In the genomic region with DNA sequence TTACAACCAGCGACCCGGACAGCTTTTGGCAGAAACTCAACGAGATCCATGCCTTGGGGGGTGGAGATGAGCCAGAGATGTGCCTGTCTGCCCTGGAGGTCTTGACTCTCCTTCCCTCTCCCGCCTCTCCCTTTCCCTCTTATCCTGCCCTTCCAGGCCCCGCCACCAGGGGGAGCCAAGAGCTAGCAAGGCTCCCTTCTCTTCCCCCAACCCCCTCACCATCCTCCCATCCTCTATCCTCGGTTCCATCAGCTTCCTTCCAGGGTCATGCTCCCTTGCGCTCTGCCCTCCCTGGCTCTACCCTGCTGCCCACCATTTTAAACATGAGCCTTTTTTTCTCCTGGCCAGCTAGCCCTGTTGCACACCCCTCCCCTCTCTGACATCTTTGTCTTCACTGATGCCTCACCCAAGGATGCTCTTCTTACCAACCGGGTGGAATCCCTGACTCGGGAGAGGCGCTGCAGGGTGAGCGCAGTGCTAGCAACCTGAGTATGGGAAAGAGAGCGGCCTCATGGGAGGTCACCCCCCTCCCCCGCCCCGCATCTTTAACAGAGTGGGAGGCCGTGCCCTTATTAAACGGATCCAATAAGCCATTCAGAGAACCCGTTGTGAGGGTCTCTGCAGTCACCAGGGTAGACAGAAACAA, we compare ENCODE assay signal across 8 mouse cellular contexts. TPM values are rescaled to one million over a fixed set of nuclear protein-coding genes. Genes with fewer than 3 reads are reported as not detected.
DNase-seq lines count a peak whose midpoint lies in the region; ATAC-seq lines count a peak whose summit lies in the region.

No protein-coding gene starts in this region.

- no peak overlapping the region; the same call in 1 of the 2 replicates for H3K27ac ChIP-seq in embryonic facial prominence, embryonic 14.5 days (replicated peaks; ENCODE audit: low read depth, low read length)
- peak overlapping the region; percentile 73; the same call in 1 of the 2 replicates for H3K27ac ChIP-seq in kidney, embryonic 14.5 days (ENCODE audit: low read depth, low read length)
- H3K27ac ChIP-seq in limb, embryonic 15.5 days = peak overlapping the region; percentile 27; the same call in 1 of the 2 replicates

- WGBS in embryonic facial prominence, embryonic 14.5 days = 10% methylated on average over 16 of the region's 17 CpGs
- WGBS in kidney, embryonic 14.5 days = 8% methylated on average over 17 of the region's 17 CpGs
- WGBS in limb, embryonic 15.5 days = 17% methylated on average over 16 of the region's 17 CpGs

- H3K9ac ChIP-seq in embryonic facial prominence, embryonic 14.5 days (ENCODE audit: low read depth, low read length) = no peak overlapping the region
- H3K9ac ChIP-seq in kidney, embryonic 14.5 days (ENCODE audit: low read depth, low read length) = no peak overlapping the region
- no peak overlapping the region for H3K9ac ChIP-seq in limb, embryonic 15.5 days

- no peaks in the 10 kb centered on the region for H3K27me3 ChIP-seq in embryonic facial prominence, embryonic 14.5 days (replicated peaks; ENCODE audit: control insufficient read depth, insufficient read depth, low read length)
- no peaks in the 10 kb centered on the region for H3K27me3 ChIP-seq in kidney, embryonic 14.5 days (ENCODE audit: control insufficient read depth, insufficient read depth, low read length)
- no peaks in the 10 kb centered on the region for H3K27me3 ChIP-seq in limb, embryonic 15.5 days
- no peaks in the 10 kb centered on the region for H3K27me3 ChIP-seq in splenic B cell, adult 2 months (ENCODE audit: control insufficient read depth, insufficient read depth, low read length, poor library complexity, severe bottlenecking)

- peaks cover 4% of the 10 kb centered on the region for H3K4me1 ChIP-seq in embryonic facial prominence, embryonic 14.5 days (ENCODE audit: control insufficient read depth, insufficient read depth, low read length)
- H3K4me1 ChIP-seq in kidney, embryonic 14.5 days (ENCODE audit: control insufficient read depth, insufficient read depth, low read length) = peaks cover 14% of the 10 kb centered on the region
- peaks cover 25% of the 10 kb centered on the region for H3K4me1 ChIP-seq in limb, embryonic 15.5 days

- DNase-seq in 416B (ENCODE audit: low read depth) = peak; percentile 82
- DNase-seq in adrenal gland, postnatal 4 days (ENCODE audit: low spot score in 2 of 2) = peak; percentile 77 to 85
- peak; percentile 81 for DNase-seq in embryonic facial prominence, embryonic 14.5 days (ENCODE audit: low spot score)
- peak; percentile 85 to 86 for DNase-seq in heart, adult 9 months (ENCODE audit: low spot score in 2 of 2)
- DNase-seq in naive thymus-derived CD4-positive, alpha-beta T cell, adult 2 months (ENCODE audit: low read depth) = peak; percentile 90
- DNase-seq in splenic B cell, adult 2 months (ENCODE audit: low read depth, low spot score) = peak; percentile 84

- peaks cover 6% of the 10 kb centered on the region for H3K36me3 ChIP-seq in embryonic facial prominence, embryonic 14.5 days (ENCODE audit: control insufficient read depth, insufficient read depth, low read length)
- peaks cover 2% of the 10 kb centered on the region; the same call in 1 of the 2 replicates for H3K36me3 ChIP-seq in kidney, embryonic 14.5 days (ENCODE audit: control insufficient read depth, insufficient read depth, low read length)
- H3K36me3 ChIP-seq in limb, embryonic 15.5 days = peaks cover 5% of the 10 kb centered on the region; the same call in 1 of the 2 replicates
- peaks cover 2% of the 10 kb centered on the region; the same call in 1 of the 2 replicates for H3K36me3 ChIP-seq in splenic B cell, adult 2 months (ENCODE audit: control insufficient read depth, insufficient read depth, low read length, poor library complexity, severe bottlenecking)

- H3K4me2 ChIP-seq in embryonic facial prominence, embryonic 14.5 days (ENCODE audit: low read depth, low read length) = peak overlapping the region; percentile 28; the same call in 1 of the 2 replicates
- peak overlapping the region; percentile 21; the same call in 1 of the 2 replicates for H3K4me2 ChIP-seq in kidney, embryonic 14.5 days (replicated peaks; ENCODE audit: low read depth, low read length)
- peak overlapping the region; percentile 22; the same call in 1 of the 2 replicates for H3K4me2 ChIP-seq in limb, embryonic 15.5 days

- peak; percentile 58 for ATAC-seq in embryonic facial prominence, embryonic 14.5 days (ENCODE audit: low read depth)
- ATAC-seq in kidney, embryonic 14.5 days (ENCODE audit: low FRiP score, low TSS enrichment) = peak; percentile 70
- ATAC-seq in limb, embryonic 15.5 days (ENCODE audit: insufficient number of reproducible peaks, low FRiP score, low TSS enrichment, low read depth) = peak; percentile 27; the same call in 1 of the 2 replicates

- no peaks in the 10 kb centered on the region for H3K9me3 ChIP-seq in embryonic facial prominence, embryonic 14.5 days (ENCODE audit: control insufficient read depth, low read length)
- H3K9me3 ChIP-seq in kidney, embryonic 14.5 days (ENCODE audit: control insufficient read depth, low read length) = no peaks in the 10 kb centered on the region
- no peaks in the 10 kb centered on the region for H3K9me3 ChIP-seq in limb, embryonic 15.5 days

- no peak overlapping the region for H3K4me3 ChIP-seq in embryonic facial prominence, embryonic 14.5 days (ENCODE audit: low read depth, low read length)
- H3K4me3 ChIP-seq in kidney, embryonic 14.5 days (ENCODE audit: low read length) = 0 out of 2 replicates have a peak overlapping the region, but pooled peaks have one; percentile 10
- no peak overlapping the region for H3K4me3 ChIP-seq in limb, embryonic 15.5 days

RNA-seq across cellular contexts. Expression of a gene that starts 4.9 kb away (rescaled TPM):
- total RNA-seq in adrenal gland, postnatal 4 days (2021) = 1 to 10 TPM; 1.2 to 1.5 TPM
- polyA plus RNA-seq in embryonic facial prominence, embryonic 14.5 days (2014; fragmentation: Nextera tagmentation; extraction: Ambion mirVana) = 0.07 and 0.20 TPM in 2 replicates
- 0.13 and 0.28 TPM in 2 replicates for polyA plus RNA-seq in kidney, embryonic 14.5 days (2014; fragmentation: Nextera tagmentation; extraction: Ambion mirVana)
- polyA plus RNA-seq in limb, embryonic 15.5 days (2015; fragmentation: Nextera tagmentation; extraction: Ambion mirVana) = 0.18 and 0.20 TPM in 2 replicates

RNA-seq across cellular contexts. Expression of a gene that starts 6.5 kb away (rescaled TPM):
- total RNA-seq in adrenal gland, postnatal 4 days (2021) = 1 to 10 TPM; 3.8 to 4.1 TPM
- 12.2 and 16.5 TPM in 2 replicates for polyA plus RNA-seq in embryonic facial prominence, embryonic 14.5 days (2014; fragmentation: Nextera tagmentation; extraction: Ambion mirVana)
- polyA plus RNA-seq in kidney, embryonic 14.5 days (2014; fragmentation: Nextera tagmentation; extraction: Ambion mirVana) = 6.6 and 10.9 TPM in 2 replicates
- polyA plus RNA-seq in limb, embryonic 15.5 days (2015; fragmentation: Nextera tagmentation; extraction: Ambion mirVana) = 8.9 and 9.4 TPM in 2 replicates

RNA-seq across cellular contexts. Expression of a gene that starts 20.5 kb away (rescaled TPM):
- 10 to 100 TPM; 77.9 to 89.1 TPM for total RNA-seq in adrenal gland, postnatal 4 days (2021)
- 80.3 and 87.7 TPM in 2 replicates for polyA plus RNA-seq in embryonic facial prominence, embryonic 14.5 days (2014; fragmentation: Nextera tagmentation; extraction: Ambion mirVana)
- 96.4 and 137 TPM in 2 replicates for polyA plus RNA-seq in kidney, embryonic 14.5 days (2014; fragmentation: Nextera tagmentation; extraction: Ambion mirVana)
- 94.4 and 95.1 TPM in 2 replicates for polyA plus RNA-seq in limb, embryonic 15.5 days (2015; fragmentation: Nextera tagmentation; extraction: Ambion mirVana)

RNA-seq across cellular contexts. Expression of a gene that starts 25.3 kb away (rescaled TPM):
- 10 to 100 TPM in 1 of 2 experiments, 1 to 10 TPM in 1; 8.2 to 11.0 TPM for total RNA-seq in adrenal gland, postnatal 4 days (2021)
- polyA plus RNA-seq in embryonic facial prominence, embryonic 14.5 days (2014; fragmentation: Nextera tagmentation; extraction: Ambion mirVana) = 2.5 and 3.4 TPM in 2 replicates
- 4.9 and 5.9 TPM in 2 replicates for polyA plus RNA-seq in kidney, embryonic 14.5 days (2014; fragmentation: Nextera tagmentation; extraction: Ambion mirVana)
- 3.0 and 3.5 TPM in 2 replicates for polyA plus RNA-seq in limb, embryonic 15.5 days (2015; fragmentation: Nextera tagmentation; extraction: Ambion mirVana)

RNA-seq across cellular contexts. Expression of a gene that starts 28.5 kb away (rescaled TPM):
- 100 to 1,000 TPM; 137 to 146 TPM for total RNA-seq in adrenal gland, postnatal 4 days (2021)
- 90.9 and 96.9 TPM in 2 replicates for polyA plus RNA-seq in embryonic facial prominence, embryonic 14.5 days (2014; fragmentation: Nextera tagmentation; extraction: Ambion mirVana)
- polyA plus RNA-seq in kidney, embryonic 14.5 days (2014; fragmentation: Nextera tagmentation; extraction: Ambion mirVana) = 72.1 and 172 TPM in 2 replicates
- 351 and 363 TPM in 2 replicates for polyA plus RNA-seq in limb, embryonic 15.5 days (2015; fragmentation: Nextera tagmentation; extraction: Ambion mirVana)
